Mouse (Mus musculus) bone marrow macrophage, adult 2 months (primary cell): ENCODE results near the gene Ccdc90b.

Experiments
- CTCF ChIP-seq: IDR thresholded peaks from 2 replicates; pipeline ENCODE4 v1.5.1; 2012; ENCODE audit warnings: low read depth, mild to moderate bottlenecking, low read length, moderate library complexity
- POLR2A ChIP-seq: IDR thresholded peaks from 2 replicates; pipeline ENCODE4 v1.6.1; 2012; ENCODE audit warnings: mild to moderate bottlenecking, low read depth, low read length, borderline replicate concordance

- TF ChIP-seq CTCF (no peak), POLR2A (no peak)
These were observed 22.6 kb downstream of the Ccdc90b start for GRCm38 (mm10) chr7:92583567-92583966.
